Mouse (Mus musculus) CD4-positive helper T cell, adult 2 months (primary cell): ENCODE measurements at regions not wholly inside any gene's neighbourhood (a gene's known extent, or its start where the extent isn't known, plus 50 kb on each side); places are given as distances from the start of the nearest gene placed in this dataset.

ENCODE experiments used
- DNase-seq: peaks from one replicate; pipeline ENCODE4 v3.0.0-alpha.2; 2012; ENCODE audit warnings: low read depth, missing footprints, low spot score

GRCm38 (mm10) chr12:27283964-27284363, 58.4 kb downstream of the Sox11 start:
- no peak for DNase-seq

GRCm38 (mm10) chr12:27261965-27262364, 80.4 kb downstream of the Sox11 start:
- no peak for DNase-seq

DNA sequence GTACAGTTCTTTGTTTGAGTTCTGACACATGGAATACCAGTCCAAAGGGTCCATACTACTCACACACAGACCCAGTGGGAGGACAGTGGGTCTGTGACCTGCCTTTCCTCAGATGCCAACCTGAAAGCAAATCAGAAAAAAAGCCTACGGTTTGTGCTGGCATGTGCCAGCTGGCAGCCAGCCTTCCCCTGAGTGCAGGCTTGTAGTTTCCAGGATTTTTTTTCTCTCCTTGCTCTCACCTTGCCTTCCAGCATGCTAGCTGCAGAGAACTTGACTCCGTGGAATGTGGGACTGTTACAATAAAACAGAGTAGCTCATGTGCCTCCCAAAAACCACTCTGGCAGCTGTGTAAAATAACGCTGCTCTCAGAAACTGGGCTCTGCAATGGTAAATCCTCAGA, 88.2 kb downstream of the Sox11 start:
- no peak for DNase-seq

GRCm38 (mm10) chr12:27251521-27251920, 90.9 kb downstream of the Sox11 start:
- no peak for DNase-seq

GRCm38 (mm10) chr12:27248545-27248855, 93.9 kb downstream of the Sox11 start:
- DNase-seq: no peak

- no peak for DNase-seq
These were observed 94.4 kb downstream of the Sox11 start for GRCm38 (mm10) chr12:27247756-27248544.

DNA sequence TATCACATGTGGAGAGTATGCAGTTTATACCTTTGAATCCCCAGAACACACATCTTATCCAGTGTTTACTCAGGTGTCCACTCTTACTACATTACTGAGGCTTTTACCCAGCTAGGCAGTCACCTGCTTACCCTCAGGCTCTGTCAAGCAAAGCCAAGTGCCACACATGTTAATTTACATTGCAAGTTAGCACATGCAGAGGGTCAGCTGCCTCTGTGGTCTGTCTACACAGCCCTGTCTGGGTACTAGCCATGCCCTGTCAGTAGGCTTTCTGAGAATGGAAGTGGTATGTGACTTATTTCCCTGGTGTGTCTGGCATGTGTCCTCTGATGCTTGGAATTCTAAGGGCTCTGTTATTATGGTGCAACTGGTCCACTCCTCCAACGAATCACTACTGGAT, 106.6 kb downstream of the Sox11 start:
- DNase-seq: no peak

GRCm38 (mm10) chr12:27221541-27221940, 120.8 kb downstream of the Sox11 start:
- DNase-seq: no peak

- no peak for DNase-seq
These were observed 141.2 kb downstream of the Sox11 start for GRCm38 (mm10) chr12:27201191-27201590.

DNA sequence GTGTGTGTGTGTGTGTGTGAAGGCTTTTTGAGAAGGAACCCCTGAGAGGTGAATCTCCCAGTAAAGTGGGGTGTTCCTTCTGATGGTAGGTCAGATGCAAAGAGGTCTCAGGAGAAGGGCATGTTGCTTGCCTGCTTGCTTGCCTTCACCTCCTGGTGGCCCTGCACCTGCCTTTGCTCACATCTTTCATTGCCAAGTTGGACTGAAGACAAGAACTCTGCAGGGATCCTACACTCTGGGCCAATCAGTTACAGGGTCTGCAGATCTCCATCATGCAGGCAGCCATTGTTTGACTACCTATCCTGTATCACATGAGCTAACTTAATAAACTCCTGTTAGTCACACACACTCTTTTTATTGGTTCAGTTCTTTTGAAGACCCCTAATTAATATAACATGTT, 148.4 kb downstream of the Sox11 start:
- no peak for DNase-seq

- no peak for DNase-seq
These were observed 150.5 kb downstream of the Sox11 start for GRCm38 (mm10) chr12:27191916-27192315.

DNA sequence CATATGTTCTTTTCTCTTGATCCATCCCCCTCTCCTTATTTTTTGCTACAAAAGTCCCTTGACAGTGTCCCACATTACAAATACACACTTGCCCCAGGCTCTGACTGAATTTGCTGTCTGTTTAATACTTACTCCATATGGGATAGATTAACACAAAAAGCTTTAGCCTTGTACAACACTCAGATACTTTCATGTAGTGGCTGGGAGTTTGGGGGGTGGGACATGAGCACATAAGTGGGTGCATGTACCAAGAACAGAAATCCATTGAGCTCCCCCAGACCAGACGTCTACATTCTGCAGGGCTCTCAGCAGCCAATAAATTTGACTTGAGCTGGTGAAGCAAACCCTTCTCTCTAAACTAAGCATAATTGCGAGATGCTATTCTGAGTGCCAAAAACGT, 154.9 kb downstream of the Sox11 start:
- DNase-seq: no peak

- no peak for DNase-seq
These were observed 159.7 kb downstream of the Sox11 start for GRCm38 (mm10) chr12:27182397-27183375.

- no peak for DNase-seq
These were observed 168.8 kb downstream of the Sox11 start for GRCm38 (mm10) chr12:27173561-27173960.

DNA sequence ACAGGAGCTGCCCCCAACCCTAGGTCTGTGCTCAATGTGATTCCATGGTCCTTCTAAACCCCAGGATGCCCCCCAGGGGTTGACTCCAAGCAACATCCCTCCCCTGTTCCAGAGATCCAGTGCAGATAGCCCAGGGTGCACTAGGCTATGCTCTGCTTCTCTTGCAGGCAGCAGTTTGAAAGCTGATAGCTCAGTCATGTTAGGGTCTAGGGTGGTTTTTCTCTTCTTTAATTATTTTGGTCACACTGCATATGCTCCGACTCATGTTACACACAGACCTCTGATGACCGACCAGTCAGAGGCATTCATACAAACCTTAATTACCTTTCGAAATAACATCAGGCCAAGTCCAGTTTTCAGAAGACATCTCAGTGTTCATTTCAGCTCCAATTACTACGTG, 169.2 kb downstream of the Sox11 start:
- DNase-seq: no peak

- no peak for DNase-seq
These were observed 170.8 kb downstream of the Sox11 start for GRCm38 (mm10) chr12:27171595-27171994.

- DNase-seq: no peak
These were observed 177.4 kb downstream of the Sox11 start for GRCm38 (mm10) chr12:27164920-27165504.

GRCm38 (mm10) chr12:27160063-27160686, 182.2 kb downstream of the Sox11 start:
- no peak for DNase-seq

DNA sequence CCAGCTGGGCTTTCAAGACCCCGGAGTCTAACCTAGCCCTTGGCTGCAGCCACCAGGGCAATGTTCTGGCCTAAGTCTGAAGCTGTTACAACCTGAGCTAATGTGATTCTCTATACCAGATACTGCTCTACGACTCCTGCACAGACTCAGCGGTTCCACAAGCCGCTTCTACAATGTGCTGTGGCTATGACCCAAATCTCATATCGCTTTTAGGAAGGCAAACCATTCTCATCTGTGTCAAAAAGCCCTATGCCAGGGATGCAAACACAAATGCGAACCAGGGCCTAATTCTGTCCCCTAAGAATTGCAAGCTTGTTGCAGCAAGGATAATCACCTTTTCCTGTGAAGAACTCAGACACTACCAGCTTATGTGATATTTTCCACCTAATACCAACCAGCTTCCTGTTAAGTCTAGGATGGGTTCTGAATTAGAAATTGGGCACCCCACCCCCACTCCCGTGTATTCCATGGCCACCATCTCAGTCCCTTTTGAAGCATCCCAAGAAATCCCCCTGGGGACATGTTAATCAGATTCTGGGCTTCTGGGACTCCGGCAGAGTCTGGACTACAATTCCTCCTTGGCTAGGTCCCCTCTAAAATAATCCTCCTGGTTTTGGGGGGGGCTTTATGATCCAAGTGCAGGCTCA, 182.8 kb downstream of the Sox11 start:
- no peak for DNase-seq

DNA sequence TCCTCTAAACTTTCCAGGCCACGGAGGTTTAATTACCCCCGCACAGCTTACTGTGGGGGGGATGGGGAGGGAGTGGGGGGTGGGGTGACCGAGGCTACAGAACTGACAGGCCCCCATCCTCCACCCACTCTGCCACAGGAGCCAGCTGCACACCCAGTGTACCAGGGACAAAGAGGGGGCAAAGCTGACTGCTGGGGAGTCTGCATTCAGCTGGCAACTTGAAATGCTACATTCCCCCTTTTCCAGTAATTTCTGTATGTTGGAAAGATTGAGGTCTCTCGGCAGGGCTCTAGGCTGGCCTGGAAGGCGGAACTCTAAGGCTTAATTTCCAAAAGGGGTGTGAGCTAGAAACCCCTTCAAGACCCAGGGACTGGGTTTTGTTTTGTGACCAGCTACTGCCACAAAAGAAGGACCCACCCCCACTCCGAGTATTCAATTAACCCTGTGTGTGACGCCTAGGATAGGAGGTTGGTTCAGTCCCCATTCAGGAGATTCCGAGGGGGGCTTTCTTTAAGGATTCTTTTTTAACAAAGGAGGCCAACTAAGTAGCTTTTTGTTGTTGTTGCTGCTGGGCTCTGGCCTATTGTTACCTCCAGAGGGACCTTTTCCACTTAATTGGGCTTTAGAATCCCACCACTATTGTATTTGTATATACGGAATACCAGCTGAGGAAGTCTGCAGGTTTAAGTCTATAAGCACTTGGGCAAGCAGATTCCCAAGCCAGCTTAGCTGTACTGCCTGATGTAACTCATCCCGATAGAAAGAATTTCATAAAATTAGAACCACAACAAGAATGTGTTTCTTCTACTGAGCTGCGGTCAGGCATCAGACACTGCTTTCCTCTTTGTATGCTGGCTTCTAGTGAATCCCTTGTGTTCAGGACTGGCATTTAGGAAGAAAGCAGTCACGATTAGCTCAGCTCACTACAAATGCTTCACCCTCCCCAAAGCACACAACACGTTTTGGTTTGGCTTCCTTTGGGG, 191.2 kb downstream of the Sox11 start:
- no peak for DNase-seq
